In genomic region chr6:54061375-54061774, GRCm38 (mm10) we compare ENCODE assay signal across 22 mouse cellular contexts. TPM values are rescaled to one million over a fixed set of nuclear protein-coding genes. Genes with fewer than 3 reads are reported as not detected.
DNase-seq lines count a peak whose midpoint lies in the region; ATAC-seq and TF ChIP-seq lines count a peak whose summit lies in the region.
"Had no signal": no experiment of that assay in that cellular context is flagged by ENCODE, and none has a peak within 500 bp of the region (broad histone marks: within the 10 kb centered on the region; RNA-seq: fewer than 3 reads in every experiment).

No protein-coding gene starts in this region.

- no peak overlapping the region for H3K9ac ChIP-seq in forebrain, embryonic 15.5 days (replicated peaks)
- no peak overlapping the region for H3K9ac ChIP-seq in hindbrain, embryonic 16.5 days (ENCODE audit: low read depth, low read length)
- no peak overlapping the region for H3K9ac ChIP-seq in lung, embryonic 14.5 days
- H3K9ac ChIP-seq: forebrain, embryonic 13.5 days; limb, embryonic 15.5 days; liver, embryonic 14.5 days had no signal

- H3K9me3 ChIP-seq in forebrain, embryonic 15.5 days = no peaks in the 10 kb centered on the region
- H3K9me3 ChIP-seq in forebrain, embryonic 10.5 days = 0 out of 2 replicates have a peak, but pooled peaks cover 3% of the 10 kb centered on the region
- no peaks in the 10 kb centered on the region for H3K9me3 ChIP-seq in hindbrain, embryonic 16.5 days (ENCODE audit: control insufficient read depth, low read length)
- no peaks in the 10 kb centered on the region for H3K9me3 ChIP-seq in hindbrain, embryonic 10.5 days
- H3K9me3 ChIP-seq in lung, embryonic 14.5 days (ENCODE audit: low read depth, low read length) = no peaks in the 10 kb centered on the region
- H3K9me3 ChIP-seq: forebrain, embryonic 13.5 days; limb, embryonic 15.5 days; midbrain, embryonic 10.5 days had no signal

- no peaks in the 10 kb centered on the region for H3K36me3 ChIP-seq in forebrain, embryonic 15.5 days
- no peaks in the 10 kb centered on the region for H3K36me3 ChIP-seq in forebrain, embryonic 10.5 days (replicated peaks)
- no peaks in the 10 kb centered on the region for H3K36me3 ChIP-seq in hindbrain, embryonic 16.5 days (ENCODE audit: control insufficient read depth, insufficient read depth, low read length)
- no peaks in the 10 kb centered on the region for H3K36me3 ChIP-seq in hindbrain, embryonic 10.5 days
- no peaks in the 10 kb centered on the region for H3K36me3 ChIP-seq in lung, embryonic 14.5 days (ENCODE audit: insufficient read depth)
- no peaks in the 10 kb centered on the region for H3K36me3 ChIP-seq in thymus, adult 2 months (ENCODE audit: control insufficient read depth, insufficient read depth, low read length)
- H3K36me3 ChIP-seq: limb, embryonic 15.5 days; midbrain, embryonic 10.5 days had no signal

- peaks cover 30% of the 10 kb centered on the region for H3K4me1 ChIP-seq in forebrain, embryonic 15.5 days
- peaks cover 36% of the 10 kb centered on the region for H3K4me1 ChIP-seq in forebrain, embryonic 10.5 days
- peaks cover 3% of the 10 kb centered on the region for H3K4me1 ChIP-seq in hindbrain, embryonic 16.5 days (ENCODE audit: control insufficient read depth, insufficient read depth, low read depth, low read length)
- peaks cover 5% of the 10 kb centered on the region; the same call in 1 of the 2 replicates for H3K4me1 ChIP-seq in hindbrain, embryonic 10.5 days (replicated peaks)
- peaks cover 16% of the 10 kb centered on the region for H3K4me1 ChIP-seq in lung, embryonic 14.5 days (ENCODE audit: insufficient read depth)
- peaks cover 5% of the 10 kb centered on the region; the same call in 1 of the 2 replicates for H3K4me1 ChIP-seq in thymus, adult 2 months (replicated peaks; ENCODE audit: control insufficient read depth, insufficient read depth, low read length)

- 20% methylated on average over 9 of the region's 9 CpGs for WGBS in forebrain, embryonic 15.5 days
- 83% methylated on average over 9 of the region's 9 CpGs for WGBS in forebrain, embryonic 10.5 days
- 19% methylated on average over 9 of the region's 9 CpGs for WGBS in hindbrain, embryonic 16.5 days
- 73% methylated on average over 9 of the region's 9 CpGs for WGBS in hindbrain, embryonic 10.5 days
- WGBS in lung, embryonic 14.5 days = 10% methylated on average over 9 of the region's 9 CpGs
- 93% methylated on average over 9 of the region's 9 CpGs for WGBS in thymus, adult 2 months

- no peak for TF ChIP-seq CTCF in lung, embryonic 14.5 days (IDR thresholded peaks at IDR 0.05; ENCODE audit: low read depth)
- no peak for TF ChIP-seq CTCF in brain, embryonic 14.5 days (IDR thresholded peaks at IDR 0.05; ENCODE audit: borderline replicate concordance, extremely low read depth, insufficient read depth, insufficient read length)
- TF ChIP-seq CTCF in thymus, adult 2 months (IDR thresholded peaks at IDR 0.05; ENCODE audit: borderline replicate concordance, control insufficient read depth, extremely low read depth, insufficient read depth, low read length, poor library complexity) = no peak

- ATAC-seq in forebrain, embryonic 15.5 days (replicated peaks) = no peak
- no peak for ATAC-seq in hindbrain, embryonic 16.5 days
- no peak for ATAC-seq in lung, embryonic 14.5 days (ENCODE audit: insufficient read depth)
- ATAC-seq: forebrain, embryonic 13.5 days; lung, postnatal 0 days had no signal

- no peak for TF ChIP-seq POLR2A in brain, embryonic 14.5 days (IDR thresholded peaks at IDR 0.05; ENCODE audit: borderline replicate concordance, extremely low read depth, insufficient read depth, insufficient read length, poor library complexity, severe bottlenecking)
- TF ChIP-seq POLR2A in thymus, adult 2 months (IDR thresholded peaks at IDR 0.05; ENCODE audit: control insufficient read depth, extremely low read depth, insufficient read depth, low read length, poor library complexity) = no peak

- 0 out of 2 replicates have a peak overlapping the region, but pooled peaks have one; percentile 11 for H3K27ac ChIP-seq in forebrain, embryonic 15.5 days (replicated peaks)
- no peak overlapping the region for H3K27ac ChIP-seq in forebrain, embryonic 10.5 days
- no peak overlapping the region for H3K27ac ChIP-seq in hindbrain, embryonic 16.5 days (ENCODE audit: low read depth, low read length)
- H3K27ac ChIP-seq in hindbrain, embryonic 10.5 days = no peak overlapping the region
- H3K27ac ChIP-seq in lung, embryonic 14.5 days (ENCODE audit: low read depth) = 0 out of 2 replicates have a peak overlapping the region, but pooled peaks have one; percentile 18
- H3K27ac ChIP-seq in thymus, adult 2 months (ENCODE audit: control insufficient read depth, insufficient read depth, low read length) = no peak overlapping the region
- H3K27ac ChIP-seq: forebrain, embryonic 13.5 days; limb, embryonic 15.5 days; liver, embryonic 14.5 days; midbrain, embryonic 10.5 days had no signal

- H3K4me2 ChIP-seq in forebrain, embryonic 15.5 days (replicated peaks) = 0 out of 2 replicates have a peak overlapping the region, but pooled peaks have one; percentile 11
- peak overlapping the region; percentile 13; the same call in 1 of the 2 replicates for H3K4me2 ChIP-seq in hindbrain, embryonic 16.5 days (ENCODE audit: low read length)
- no peak overlapping the region for H3K4me2 ChIP-seq in lung, embryonic 14.5 days
- H3K4me2 ChIP-seq: forebrain, embryonic 13.5 days; limb, embryonic 15.5 days had no signal

- DNase-seq in forebrain, embryonic 10.5 days (ENCODE audit: extremely low spot score, low spot score) = no peak
- DNase-seq in hindbrain, embryonic 10.5 days (ENCODE audit: low spot score) = no peak
- peak; percentile 78 for DNase-seq in lung, embryonic 14.5 days
- DNase-seq in lung, adult 18-20 months = no peak
- DNase-seq in brain, embryonic 14.5 days (ENCODE audit: low read depth) = peak; percentile 54
- no peak for DNase-seq in thymus, adult 2 months
- DNase-seq: adrenal gland, postnatal 25 days; cerebellum, adult 9-11 months; gastrocnemius, postnatal 14 days; heart, adult 18-20 months; kidney, adult 9 months; layer of hippocampus, adult 9-11 months; right cerebral cortex, postnatal 25 days; thymus, adult 18-20 months; thymus, postnatal 4 days had no signal

- no peak overlapping the region for H3K4me3 ChIP-seq in forebrain, embryonic 15.5 days
- H3K4me3 ChIP-seq in forebrain, embryonic 10.5 days = no peak overlapping the region
- H3K4me3 ChIP-seq in hindbrain, embryonic 16.5 days (ENCODE audit: low read length) = no peak overlapping the region
- H3K4me3 ChIP-seq in hindbrain, embryonic 10.5 days = no peak overlapping the region
- no peak overlapping the region for H3K4me3 ChIP-seq in lung, embryonic 14.5 days (ENCODE audit: low read depth, low read length)
- no peak overlapping the region for H3K4me3 ChIP-seq in thymus, adult 2 months (ENCODE audit: control insufficient read depth, insufficient read depth, low read length)
- H3K4me3 ChIP-seq: forebrain, embryonic 13.5 days; limb, embryonic 15.5 days; midbrain, embryonic 10.5 days had no signal

- H3K27me3 ChIP-seq in forebrain, embryonic 15.5 days = no peaks in the 10 kb centered on the region
- H3K27me3 ChIP-seq in forebrain, embryonic 10.5 days (ENCODE audit: poor library complexity, severe bottlenecking) = no peaks in the 10 kb centered on the region
- H3K27me3 ChIP-seq in hindbrain, embryonic 16.5 days (replicated peaks; ENCODE audit: control insufficient read depth, insufficient read depth, low read length) = no peaks in the 10 kb centered on the region
- no peaks in the 10 kb centered on the region for H3K27me3 ChIP-seq in hindbrain, embryonic 10.5 days (ENCODE audit: insufficient read depth, poor library complexity, severe bottlenecking)
- H3K27me3 ChIP-seq in lung, embryonic 14.5 days (ENCODE audit: insufficient read depth, low read length) = peaks cover 7% of the 10 kb centered on the region; the same call in 1 of the 2 replicates
- no peaks in the 10 kb centered on the region for H3K27me3 ChIP-seq in thymus, adult 2 months (ENCODE audit: control insufficient read depth, insufficient read depth, low read length)
- H3K27me3 ChIP-seq: forebrain, embryonic 13.5 days; limb, embryonic 15.5 days had no signal

RNA-seq across cellular contexts. Expression of gene Chn2, which starts 22.0 kb away (rescaled TPM):
- polyA plus RNA-seq in forebrain, embryonic 15.5 days (2015; fragmentation: Nextera tagmentation; extraction: Ambion mirVana) = 41.6 and 46.2 TPM in 2 replicates
- polyA plus RNA-seq in forebrain, embryonic 10.5 days (2016; fragmentation: Nextera tagmentation; extraction: Ambion mirVana) = 9.5 and 10.6 TPM in 2 replicates
- 24.4 and 26.3 TPM in 2 replicates for polyA plus RNA-seq in hindbrain, embryonic 16.5 days (2015; fragmentation: Nextera tagmentation; extraction: Ambion mirVana)
- 13.4 and 13.5 TPM in 2 replicates for polyA plus RNA-seq in hindbrain, embryonic 10.5 days (2016; fragmentation: Nextera tagmentation; extraction: Ambion mirVana)
- polyA plus RNA-seq in lung, embryonic 14.5 days (2014; fragmentation: Nextera tagmentation; extraction: Ambion mirVana) = 16.4 and 18.1 TPM in 2 replicates
- polyA plus RNA-seq in brain, embryonic 14.5 days (2012; rRNA removed) = 36.0 and 38.2 TPM in 2 replicates
- 6.1 and 7.6 TPM in 2 replicates for polyA plus RNA-seq in thymus, adult 2 months (2012; rRNA removed)

Comparison
In these comparisons a context has a peak if more than half of its experiments do, and no peak if none do; other contexts are left out.
1. H3K27ac ChIP-seq: peak in forebrain, embryonic 15.5 days (single experiment) and lung, embryonic 14.5 days (single experiment); none in forebrain, embryonic 10.5 days (single experiment), hindbrain, embryonic 16.5 days (single experiment), hindbrain, embryonic 10.5 days (single experiment) and thymus, adult 2 months (single experiment).
2. DNase-seq: peak in lung, embryonic 14.5 days (single experiment) and brain, embryonic 14.5 days (single experiment); none in forebrain, embryonic 10.5 days (single experiment), hindbrain, embryonic 10.5 days (single experiment), lung, adult 18-20 months (0 of 2) and thymus, adult 2 months (single experiment).